Mouse (Mus musculus) ES-Bruce4 (cell line): Measurements from ENCODE around the gene Rnf212b. TPM values are rescaled to one million over a fixed set of nuclear protein-coding genes. Genes with fewer than 3 reads are reported as not detected.
A peak's percentile ranks its signal among the peaks of the same experiment; 100 is the strongest.

Source experiments
- H3K27ac ChIP-seq: 2 replicates; pipeline ENCODE4 v1.5.1; 2012; ENCODE audit warnings: low read length, inconsistent platforms; ENCODE audit not compliant: insufficient read depth
- H3K27me3 ChIP-seq: 2 replicates; pipeline ENCODE4 v1.6.1; 2012; ENCODE audit warnings: mild to moderate bottlenecking, low read length, inconsistent platforms; ENCODE audit not compliant: control insufficient read depth, poor library complexity, insufficient read depth, severe bottlenecking
- H3K36me3 ChIP-seq: 2 replicates; pipeline ENCODE4 v1.6.1; 2012; ENCODE audit warnings: inconsistent platforms, mild to moderate bottlenecking, low read length, moderate library complexity; ENCODE audit not compliant: control insufficient read depth, poor library complexity, insufficient read depth, severe bottlenecking
- H3K4me1 ChIP-seq: one replicate; pipeline ENCODE4 v1.8.1; 2011; ENCODE audit warnings: low read length; ENCODE audit not compliant: control insufficient read depth, insufficient read depth
- H3K4me3 ChIP-seq: 2 replicates; pipeline ENCODE4 v1.5.1; 2011; ENCODE audit warnings: low read depth, mild to moderate bottlenecking, low read length
- H3K9ac ChIP-seq: 2 replicates; pipeline ENCODE4 v1.6.1; 2012; ENCODE audit warnings: low read depth, mild to moderate bottlenecking, inconsistent platforms; ENCODE audit not compliant: poor library complexity, severe bottlenecking
- H3K9me3 ChIP-seq: replicated peaks from 2 replicates; pipeline ENCODE4 v1.6.1; 2012; ENCODE audit warnings: mild to moderate bottlenecking, low read length, inconsistent platforms; ENCODE audit not compliant: control insufficient read depth, poor library complexity, insufficient read depth, severe bottlenecking
- CTCF ChIP-seq: IDR thresholded peaks from one replicate; pipeline ENCODE4 v1.8.1; 2011; ENCODE audit warnings: low read depth, low read length
- EP300 ChIP-seq: IDR thresholded peaks from 2 replicates; pipeline ENCODE4 v1.6.1; 2011; ENCODE audit warnings: low read depth, low read length; ENCODE audit not compliant: insufficient read depth
- POLR2A ChIP-seq: IDR thresholded peaks from one replicate; pipeline ENCODE4 v1.8.1; 2011; ENCODE audit warnings: low read length; ENCODE audit not compliant: insufficient read depth
- polyA plus RNA-seq: library from polyadenylated mRNA; stranded (reverse); fragments of >200 nt; gene quantifications from 2 replicates; pipeline ENCODE4 v1.2.4, GENCODE M21; 2011; ENCODE audit warnings: low read depth; ENCODE audit not compliant: missing spikeins, insufficient read depth, insufficient read length

Gene Rnf212b
- polyA plus RNA-seq, 1 experiment = 0.66 TPM

- Histone ChIP-seq H3K27me3 (0 out of 2 replicates have a peak, but pooled peaks cover 4% of the 10 kb centered on the region), H3K4me3 (peak within 1 kb of the TSS; percentile 47), H3K36me3 (no peaks in the 10 kb centered on the region), H3K4me1 (no peaks in the 10 kb centered on the region), H3K27ac (no peak within 1 kb of the TSS), H3K9ac (peak within 1 kb of the TSS; percentile 0; the same call in 1 of the 2 replicates), H3K9me3 (no peaks in the 10 kb centered on the region)
- no peak for TF ChIP-seq CTCF
- no peak for TF ChIP-seq POLR2A
- TF ChIP-seq EP300 = no peak
Measured at GRCm38 (mm10) chr14:54781610-54782365, 32.2 kb upstream of the Rnf212b start, which contains the start of gene Slc7a8. Slc7a8 (minus strand) TSS chr14:54781946.

- Histone ChIP-seq H3K27ac (no peak overlapping the region), H3K9me3 (no peaks in the 10 kb centered on the region), H3K27me3 (0 out of 2 replicates have a peak, but pooled peaks cover 4% of the 10 kb centered on the region), H3K4me3 (no peak overlapping the region), H3K36me3 (no peaks in the 10 kb centered on the region), H3K9ac (no peak overlapping the region), H3K4me1 (no peaks in the 10 kb centered on the region)
- TF ChIP-seq CTCF = no peak
- no peak for TF ChIP-seq EP300
- no peak for TF ChIP-seq POLR2A
Measured at GRCm38 (mm10) chr14:54782971-54783370, 31.0 kb upstream of the Rnf212b start.

GRCm38 (mm10) chr14:54785898-54786297, 28.0 kb upstream of the Rnf212b start:
- Histone ChIP-seq H3K27ac (no peak overlapping the region), H3K4me1 (no peaks in the 10 kb centered on the region), H3K9ac (no peak overlapping the region), H3K27me3 (no peaks in the 10 kb centered on the region), H3K9me3 (no peaks in the 10 kb centered on the region), H3K36me3 (no peaks in the 10 kb centered on the region), H3K4me3 (no peak overlapping the region)
- TF ChIP-seq CTCF = peak; percentile 90
- TF ChIP-seq POLR2A = no peak

GRCm38 (mm10) chr14:54786489-54786888, 27.5 kb upstream of the Rnf212b start:
- no peak overlapping the region for H3K9ac ChIP-seq
- TF ChIP-seq POLR2A (no peak), CTCF (no peak), EP300 (no peak)
- H3K36me3 ChIP-seq = no peaks in the 10 kb centered on the region
- no peaks in the 10 kb centered on the region for H3K9me3 ChIP-seq
- no peaks in the 10 kb centered on the region for H3K4me1 ChIP-seq
- H3K27ac ChIP-seq = no peak overlapping the region
- H3K27me3 ChIP-seq = no peaks in the 10 kb centered on the region
- no peak overlapping the region for H3K4me3 ChIP-seq

GRCm38 (mm10) chr14:54787226-54787625, 26.7 kb upstream of the Rnf212b start:
- no peak overlapping the region for H3K27ac ChIP-seq
- TF ChIP-seq CTCF (peak; percentile 55), POLR2A (no peak)
- no peaks in the 10 kb centered on the region for H3K9me3 ChIP-seq
- no peaks in the 10 kb centered on the region for H3K36me3 ChIP-seq
- no peak overlapping the region for H3K9ac ChIP-seq
- no peak overlapping the region for H3K4me3 ChIP-seq
- H3K4me1 ChIP-seq = no peaks in the 10 kb centered on the region
- H3K27me3 ChIP-seq = no peaks in the 10 kb centered on the region

GRCm38 (mm10) chr14:54788231-54788630, 25.7 kb upstream of the Rnf212b start:
- Histone ChIP-seq H3K27me3 (no peaks in the 10 kb centered on the region), H3K9ac (no peak overlapping the region), H3K27ac (no peak overlapping the region), H3K4me1 (no peaks in the 10 kb centered on the region), H3K4me3 (no peak overlapping the region), H3K36me3 (no peaks in the 10 kb centered on the region), H3K9me3 (no peaks in the 10 kb centered on the region)
- TF ChIP-seq POLR2A (no peak), CTCF (no peak), EP300 (no peak)
